Mouse (Mus musculus) adrenal gland, adult 18-20 months (tissue): ENCODE data around the gene Rab4b. TPM values are rescaled to one million over a fixed set of nuclear protein-coding genes. Genes with fewer than 3 reads are reported as not detected.

Experiments used
- microRNA-seq, 2 experiments: library from miRNA; unstranded; fragments of <30 nt; microRNA quantifications; one replicate each; pipeline ENCODE4 v1.2.0; 2021; ENCODE audit warnings: borderline number of aligned reads in 2 of 2
- total RNA-seq, 2 experiments: library from RNA; stranded (reverse); gene quantifications; 1 replicate in 1 of 2; 2 replicates in 1 of 2; pipeline ENCODE4 v1.2.3; 2021

Rab4b gene
- total RNA-seq, 2 experiments from 2014 or later = 42.9 to 65.1 TPM

Small RNAs within 50 kb of the gene (microRNA-seq; reads per million reads assigned to microRNA genes)
- gene Mir1191 (0 to 1.2 reads per million in 2 experiments), gene Mir3101 (0 reads per million in 2 experiments)

Other genes starting within 250 kb of the Rab4b start
- not detected for gene Cyp2a22, start 239.5 kb downstream of the Rab4b start, total RNA-seq
- 1 to 10 TPM in 1 of 2 experiments, not detected in 1; 1.3 TPM for gene Cyp2a12, start 149.8 kb downstream of the Rab4b start, total RNA-seq
- 100 to 1,000 TPM in 1 of 2 experiments, 1 to 10 TPM in 1; 3.5 to 488 TPM for gene Cyp2f2, start 59.0 kb downstream of the Rab4b start, total RNA-seq
- gene Cyp2t4, start 25.2 kb downstream of the Rab4b start, total RNA-seq = not detected
- gene Egln2, start 12.1 kb downstream of the Rab4b start, total RNA-seq = 100 to 1,000 TPM in 1 of 2 experiments, 10 to 100 TPM in 1; 76.0 to 106 TPM
- not detected for gene Gm21983, start 2.2 kb upstream of the Rab4b start, total RNA-seq
- gene Mia, start 2.3 kb upstream of the Rab4b start, total RNA-seq = under 1 TPM in 1 of 2 experiments, not detected in 1; 0.60 TPM
- 10 to 100 TPM; 23.7 to 24.0 TPM for gene BC024978, start 16.9 kb upstream of the Rab4b start, total RNA-seq
- 10 to 100 TPM; 65.7 to 67.2 TPM for gene Snrpa, start 17.4 kb upstream of the Rab4b start, total RNA-seq
- 10 to 100 TPM; 14.5 to 17.9 TPM for gene Itpkc, start 49.8 kb upstream of the Rab4b start, total RNA-seq
- gene Coq8b, start 54.1 kb upstream of the Rab4b start, total RNA-seq = 10 to 100 TPM; 38.2 to 68.0 TPM
- 1 to 10 TPM; 6.8 to 7.7 TPM for gene Numbl, start 79.5 kb upstream of the Rab4b start, total RNA-seq
- gene Ltbp4, start 158.8 kb upstream of the Rab4b start, total RNA-seq = 10 to 100 TPM; 88.5 to 90.6 TPM
- 10 to 100 TPM; 18.3 to 19.4 TPM for gene Shkbp1, start 177.1 kb upstream of the Rab4b start, total RNA-seq
- 1 to 10 TPM in 1 of 2 experiments, not detected in 1; 1.7 TPM for gene Gm20479, start 178.5 kb upstream of the Rab4b start, total RNA-seq